Mouse (Mus musculus): ENCODE measurements around the gene Olfr552.
"Not testable (repeated sequence)": the region's sequence is repeated elsewhere in the genome, so short reads cannot be mapped to it uniquely, and the experiment has no call there.

The Olfr552 gene

GRCm38 (mm10) chr7:102597378-102598031 is at the start of gene Olfr552:
Olfr552 (plus strand) TSS chr7:102597770.
- peak; percentile 83 for DNase-seq

GRCm38 (mm10) chr7:102549570-102549969 is 48.0 kb upstream of the Olfr552 start, which contains the start of gene Olfr549:
Olfr549 (plus strand) TSS chr7:102549870.
- DNase-seq: no peak

- DNase-seq: no peak
These were observed 44.3 kb upstream of the Olfr552 start for GRCm38 (mm10) chr7:102553279-102553678.

- peak; percentile 99 for DNase-seq
These were observed 32.3 kb upstream of the Olfr552 start, which contains the start of gene Trim21 for GRCm38 (mm10) chr7:102564999-102565997. Trim21 (minus strand) TSS chr7:102565486.

- no peak for DNase-seq
These were observed 31.4 kb upstream of the Olfr552 start for GRCm38 (mm10) chr7:102566219-102566618.

- DNase-seq: no peak
These were observed 26.4 kb upstream of the Olfr552 start, which contains the start of gene Olfr550 for GRCm38 (mm10) chr7:102571142-102571541. Olfr550 (plus strand) TSS chr7:102571442.

GRCm38 (mm10) chr7:102573174-102573830 is 24.3 kb upstream of the Olfr552 start:
- DNase-seq: no peak

- DNase-seq: no peak
These were observed 21.6 kb upstream of the Olfr552 start for GRCm38 (mm10) chr7:102575998-102576397.

- DNase-seq: no peak
These were observed 5.8 kb upstream of the Olfr552 start, which contains the start of gene Olfr551 for GRCm38 (mm10) chr7:102591786-102592185. Olfr551 (minus strand) TSS chr7:102591886.

GRCm38 (mm10) chr7:102618118-102618517 is 20.5 kb downstream of the Olfr552 start, which contains the start of gene Olfr553:
Olfr553 (minus strand) TSS chr7:102618218.
- no peak for DNase-seq

GRCm38 (mm10) chr7:102619608-102620007 is 22.0 kb downstream of the Olfr552 start:
- DNase-seq: peak; percentile 92

- not testable (repeated sequence) for DNase-seq
These were observed 22.8 kb downstream of the Olfr552 start for GRCm38 (mm10) chr7:102620368-102620767.

GRCm38 (mm10) chr7:102636665-102637064 is 39.1 kb downstream of the Olfr552 start:
- DNase-seq: no peak

GRCm38 (mm10) chr7:102638132-102638531 is 40.6 kb downstream of the Olfr552 start, which contains the start of gene Olfr554:
Olfr554 (plus strand) TSS chr7:102638432.
- no peak for DNase-seq

- DNase-seq: peak; percentile 85
These were observed 47.4 kb downstream of the Olfr552 start for GRCm38 (mm10) chr7:102644945-102645344.
